Mouse (Mus musculus) MEL (cell line): ENCODE results near the gene Podxl2. TPM values are rescaled to one million over a fixed set of nuclear protein-coding genes. Genes with fewer than 3 reads are reported as not detected.

ENCODE experiments used
- DNase-seq: peaks from one replicate; pipeline ENCODE4 v3.0.0; 2011; ENCODE audit warnings: low read depth, low spot score
- H3K27ac ChIP-seq: 2 replicates; pipeline ENCODE4 v1.5.1; 2012; ENCODE audit warnings: low read depth, mild to moderate bottlenecking, control low read depth, low read length, moderate library complexity; ENCODE audit not compliant: control insufficient read depth
- H3K27me3 ChIP-seq, 2 experiments: fragments of 150-350 bp in 1 of 2; sonication (generic) in 1 of 2; 2 replicates each; pipeline ENCODE4 v1.6.1; 2012; ENCODE audit warnings: low read length in 2 of 2, mild to moderate bottlenecking in 2 of 2, improper control_type of control experiment in 1 of 2, moderate library complexity in 1 of 2; ENCODE audit not compliant: insufficient read depth in 2 of 2, control insufficient read depth in 1 of 2
- H3K36me3 ChIP-seq, 2 experiments: 2 replicates each; pipeline ENCODE4 v1.6.1; 2012 to 2014; ENCODE audit warnings: low read length in 2 of 2, improper control_type of control experiment in 1 of 2, inconsistent platforms in 1 of 2, mild to moderate bottlenecking in 1 of 2; ENCODE audit not compliant: insufficient read depth in 2 of 2, control insufficient read depth in 1 of 2
- H3K4me1 ChIP-seq, 2 experiments: fragments of 150-350 bp in 1 of 2; sonication (generic) in 1 of 2; 2 replicates each; pipeline ENCODE4 v1.6.1; 2012; ENCODE audit warnings: low read length in 2 of 2, improper control_type of control experiment in 1 of 2, mild to moderate bottlenecking in 1 of 2; ENCODE audit not compliant: insufficient read depth in 2 of 2, control insufficient read depth in 1 of 2
- H3K4me3 ChIP-seq, 2 experiments: fragments of 150-350 bp in 1 of 2; sonication (generic) in 1 of 2; 2 replicates each; pipeline ENCODE4 v1.5.1; 2012; ENCODE audit warnings: low read depth in 2 of 2, low read length in 2 of 2, mild to moderate bottlenecking in 2 of 2, moderate library complexity in 2 of 2, control low read depth in 1 of 2, improper control_type of control experiment in 1 of 2; ENCODE audit not compliant: control insufficient read depth in 1 of 2, insufficient read depth in 1 of 2
- H3K79me2 ChIP-seq: 2 replicates; pipeline ENCODE4 v1.6.1; 2012; ENCODE audit warnings: mild to moderate bottlenecking, low read length, moderate library complexity; ENCODE audit not compliant: control insufficient read depth, poor library complexity, insufficient read depth
- H3K9ac ChIP-seq: 2 replicates; pipeline ENCODE4 v1.6.1; 2012; ENCODE audit warnings: low read depth, mild to moderate bottlenecking, control low read depth, low read length, moderate library complexity; ENCODE audit not compliant: control insufficient read depth, poor library complexity, severe bottlenecking
- H3K9me3 ChIP-seq: fragments of 150-350 bp; sonication (generic); replicated peaks from 2 replicates; pipeline ENCODE4 v1.6.1; 2012; ENCODE audit warnings: mild to moderate bottlenecking, low read length, improper control_type of control experiment, moderate library complexity; ENCODE audit not compliant: insufficient read depth
- BHLHE40 ChIP-seq: IDR thresholded peaks from 2 replicates; pipeline ENCODE4 v1.6.1; 2012; ENCODE audit warnings: low read depth, mild to moderate bottlenecking, inconsistent platforms, low read length, improper control_type of control experiment, borderline replicate concordance
- CHD1 ChIP-seq: IDR thresholded peaks from 2 replicates; pipeline ENCODE4 v1.6.1; 2012; ENCODE audit warnings: low read depth, mild to moderate bottlenecking, inconsistent platforms, low read length, improper control_type of control experiment
- CHD2 ChIP-seq: IDR thresholded peaks from 2 replicates; pipeline ENCODE4 v1.6.1; 2011; ENCODE audit warnings: low read length, improper control_type of control experiment
- EP300 ChIP-seq, 2 experiments: IDR thresholded peaks; 2 replicates each; pipeline ENCODE4 v1.6.1; 2011; ENCODE audit warnings: improper control_type of control experiment in 2 of 2, low read length in 2 of 2, low read depth in 1 of 2, mild to moderate bottlenecking in 1 of 2
- GATA1 ChIP-seq: IDR thresholded peaks from 2 replicates; pipeline ENCODE4 v1.6.1; 2011; ENCODE audit warnings: low read depth, low read length, improper control_type of control experiment
- KAT2A ChIP-seq: conservative IDR thresholded peaks from 2 replicates; pipeline ENCODE4 v1.6.1; 2012; ENCODE audit warnings: low read depth, low read length, improper control_type of control experiment, inconsistent platforms
- MAFK ChIP-seq: IDR thresholded peaks from 2 replicates; pipeline ENCODE4 v1.6.1; 2011; ENCODE audit warnings: low read depth, mild to moderate bottlenecking, low read length, improper control_type of control experiment, borderline replicate concordance
- MAZ ChIP-seq: IDR thresholded peaks from 2 replicates; pipeline ENCODE4 v1.6.1; 2012; ENCODE audit warnings: low read depth, mild to moderate bottlenecking, inconsistent platforms, low read length, improper control_type of control experiment
- MEF2A ChIP-seq: IDR thresholded peaks from 2 replicates; pipeline ENCODE4 v1.6.1; 2014; ENCODE audit warnings: low read depth, mild to moderate bottlenecking, inconsistent platforms, low read length, improper control_type of control experiment; ENCODE audit not compliant: poor library complexity, insufficient replicate concordance, severe bottlenecking; ENCODE audit errors: extremely low read depth
- MXI1 ChIP-seq: IDR thresholded peaks from 2 replicates; pipeline ENCODE4 v1.6.1; 2011; ENCODE audit warnings: mild to moderate bottlenecking, low read depth, low read length, improper control_type of control experiment
- MYB ChIP-seq: IDR thresholded peaks from 2 replicates; pipeline ENCODE4 v1.6.1; 2011; ENCODE audit warnings: mild to moderate bottlenecking, low read depth, low read length, improper control_type of control experiment
- RAD21 ChIP-seq: IDR thresholded peaks from 2 replicates; pipeline ENCODE4 v1.6.1; 2011; ENCODE audit warnings: mild to moderate bottlenecking, low read depth, low read length, improper control_type of control experiment
- RCOR1 ChIP-seq: IDR thresholded peaks from 2 replicates; pipeline ENCODE4 v1.6.1; 2012; ENCODE audit warnings: low read depth, mild to moderate bottlenecking, inconsistent platforms, low read length, improper control_type of control experiment
- SIN3A ChIP-seq: IDR thresholded peaks from 2 replicates; pipeline ENCODE4 v1.6.1; 2012; ENCODE audit warnings: low read length, improper control_type of control experiment, inconsistent platforms
- SMC3 ChIP-seq: IDR thresholded peaks from 2 replicates; pipeline ENCODE4 v1.6.1; 2011; ENCODE audit warnings: low read depth, low read length, improper control_type of control experiment
- TBP ChIP-seq: IDR thresholded peaks from 2 replicates; pipeline ENCODE4 v1.8.0; 2011; ENCODE audit warnings: low read depth, low read length, improper control_type of control experiment
- UBTF ChIP-seq: IDR thresholded peaks from 2 replicates; pipeline ENCODE4 v1.6.1; 2012; ENCODE audit warnings: low read depth, mild to moderate bottlenecking, inconsistent platforms, low read length, improper control_type of control experiment, moderate library complexity, borderline replicate concordance; ENCODE audit not compliant: insufficient read depth
- USF1 ChIP-seq: IDR thresholded peaks from 2 replicates; pipeline ENCODE4 v1.6.1; 2014; ENCODE audit warnings: low read depth, mild to moderate bottlenecking, inconsistent platforms, low read length, improper control_type of control experiment, moderate library complexity
- ZC3H11A ChIP-seq: IDR thresholded peaks from 2 replicates; pipeline ENCODE4 v1.6.1; 2012; ENCODE audit warnings: low read depth, mild to moderate bottlenecking, inconsistent platforms, low read length, improper control_type of control experiment
- ZKSCAN1 ChIP-seq: IDR thresholded peaks from 2 replicates; pipeline ENCODE4 v1.6.1; 2012; ENCODE audit warnings: low read depth, mild to moderate bottlenecking, inconsistent platforms, low read length, improper control_type of control experiment, moderate library complexity
- ZMIZ1 ChIP-seq: IDR thresholded peaks from 2 replicates; pipeline ENCODE4 v1.6.1; 2012; ENCODE audit warnings: low read depth, mild to moderate bottlenecking, inconsistent platforms, low read length, improper control_type of control experiment, moderate library complexity
- ZNF384 ChIP-seq: IDR thresholded peaks from 2 replicates; pipeline ENCODE4 v1.6.1; 2012; ENCODE audit warnings: low read depth, mild to moderate bottlenecking, inconsistent platforms, low read length, improper control_type of control experiment
- polyA plus RNA-seq, 2 experiments: library from polyadenylated mRNA; stranded (reverse) in 1 of 2; unstranded in 1 of 2; fragments of >175 nt in 1 of 2; fragments of >200 nt in 1 of 2; gene quantifications; 2 replicates each; pipeline versions ENCODE4 v1.2.1 to v1.2.4; 2012; ENCODE audit warnings: low replicate concordance in 2 of 2, low read depth in 1 of 2; ENCODE audit not compliant: insufficient read length in 2 of 2, insufficient read depth in 1 of 2, missing spikeins in 1 of 2
- total RNA-seq: library from RNA; depleted of rRNA; stranded (reverse); fragments of 300-350 nt; gene quantifications from 2 replicates; pipeline ENCODE4 v1.2.3, GENCODE M21; 2012

Gene Podxl2
- total and polyA plus RNA-seq, 3 experiments = 0.10 TPM; not detected in 2

DNA sequence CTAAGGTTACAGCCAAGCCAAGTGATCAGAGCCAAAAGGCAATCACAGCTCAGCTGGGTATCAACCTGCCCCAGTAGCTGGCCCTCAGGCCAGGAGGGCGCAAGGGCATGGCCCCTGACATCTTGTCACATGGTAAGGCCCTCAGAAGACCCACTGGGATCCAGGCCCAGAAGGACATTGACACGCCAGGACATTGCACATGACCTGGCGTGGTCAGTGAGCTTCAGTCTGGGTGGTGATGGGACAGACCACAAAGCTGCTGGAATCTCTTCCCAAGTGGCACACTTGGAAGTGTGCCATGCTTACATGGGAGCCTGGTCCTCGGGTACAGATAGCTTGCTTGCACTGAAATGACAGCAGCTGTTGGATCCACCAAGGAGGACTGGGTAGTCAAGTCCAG is 38.2 kb upstream of the Podxl2 start:
- Histone ChIP-seq H3K79me2 (no peaks in the 10 kb centered on the region), H3K36me3 (peaks cover 0 to 13% of the 10 kb centered on the region in 2 experiments; a peak in 2 of 4 replicates), H3K9me3 (no peaks in the 10 kb centered on the region), H3K4me1 (peaks cover 7 to 18% of the 10 kb centered on the region in 2 experiments; a peak in 3 of 4 replicates), H3K27ac (no peak overlapping the region), H3K9ac (no peak overlapping the region), H3K27me3 (no peaks in the 10 kb centered on the region), H3K4me3 (no peak overlapping the region)
- no peak for DNase-seq
- TF ChIP-seq SMC3 (no peak), CHD1 (no peak), ZKSCAN1 (no peak), MEF2A (no peak), CHD2 (no peak), MAFK (no peak), KAT2A (no peak), USF1 (no peak), RAD21 (no peak), UBTF (no peak), EP300 (IDR thresholded peaks at IDR 0.05; ENCODE audit: low read depth in 1 of 2, low read length in 2 of 2) (no peak), ZMIZ1 (no peak), RCOR1 (no peak), GATA1 (no peak), ZC3H11A (no peak), ZNF384 (no peak), MAZ (no peak), MXI1 (no peak), TBP (no peak)

DNA sequence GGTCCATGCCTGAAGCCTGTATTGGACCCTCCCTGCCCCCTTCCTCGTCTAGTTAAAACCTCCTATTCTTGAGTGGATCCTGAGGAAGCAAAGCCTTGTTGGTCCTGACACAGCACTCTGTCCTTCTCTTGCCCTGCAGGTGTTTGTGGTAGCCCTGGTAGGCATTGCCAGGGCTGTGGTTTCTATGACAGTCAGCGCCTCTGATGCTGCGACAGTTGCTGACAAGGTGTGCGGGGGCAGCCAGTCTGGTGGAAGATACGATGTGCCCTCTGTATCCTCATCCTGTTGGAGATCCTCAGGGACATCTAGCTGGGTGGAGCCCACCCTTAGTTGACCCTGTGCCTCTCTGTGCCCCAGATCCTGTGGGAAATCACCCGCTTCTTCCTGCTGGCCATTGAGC is 34.3 kb upstream of the Podxl2 start:
- no peak for DNase-seq
- Histone ChIP-seq H3K27me3 (no peaks in the 10 kb centered on the region), H3K36me3 (no peaks in the 10 kb centered on the region), H3K9me3 (no peaks in the 10 kb centered on the region), H3K27ac (no peak overlapping the region), H3K9ac (no peak overlapping the region), H3K4me1 (peaks cover 0 to 3% of the 10 kb centered on the region in 2 experiments; a peak in 1 of 4 replicates), H3K79me2 (no peaks in the 10 kb centered on the region), H3K4me3 (no peak overlapping the region)
- TF ChIP-seq CHD2 (no peak), ZMIZ1 (no peak), SIN3A (no peak), BHLHE40 (no peak), UBTF (no peak), MYB (no peak), GATA1 (no peak)
